Mouse (Mus musculus): ENCODE measurements at regions not wholly inside any gene's neighbourhood (a gene's known extent, or its start where the extent isn't known, plus 50 kb on each side); places are given as distances from the start of the nearest gene placed in this dataset.
"Not testable (repeated sequence)": the region's sequence is repeated elsewhere in the genome, so short reads cannot be mapped to it uniquely, and the experiment has no call there.

GRCm38 (mm10) chr10:108111398-108111797 is 50.6 kb upstream of the Ppp1r12a start:
- no peak overlapping the region for H3K4me2 ChIP-seq (ENCODE audit: low read depth)
- H3K36me3 ChIP-seq (ENCODE audit: control insufficient read depth, insufficient read depth, low read length) = no peaks in the 10 kb centered on the region
- H3K27me3 ChIP-seq (ENCODE audit: control insufficient read depth, insufficient read depth, low read length) = no peaks in the 10 kb centered on the region
- no peak for ATAC-seq (ENCODE audit: insufficient read depth, low FRiP score, low TSS enrichment)
- H3K4me3 ChIP-seq (ENCODE audit: low read depth, low read length) = no peak overlapping the region
- no peak overlapping the region for H3K27ac ChIP-seq (ENCODE audit: low read depth, low read length)
- no peak overlapping the region for H3K9ac ChIP-seq (ENCODE audit: low read length)
- WGBS = 86% methylated on average over 4 of the region's 4 CpGs
- no peaks in the 10 kb centered on the region for H3K4me1 ChIP-seq (ENCODE audit: control insufficient read depth, insufficient read depth, low read length)
- no peaks in the 10 kb centered on the region for H3K9me3 ChIP-seq (ENCODE audit: control insufficient read depth, low read length)
- no peak for DNase-seq (ENCODE audit: low spot score)

GRCm38 (mm10) chr10:108110891-108111290 is 51.1 kb upstream of the Ppp1r12a start:
- WGBS = 75% methylated on average over 7 of the region's 7 CpGs
- no peak overlapping the region for H3K27ac ChIP-seq (ENCODE audit: low read depth, low read length)
- ATAC-seq (ENCODE audit: insufficient read depth, low FRiP score, low TSS enrichment) = no peak
- DNase-seq (ENCODE audit: low spot score) = no peak
- no peaks in the 10 kb centered on the region for H3K4me1 ChIP-seq (ENCODE audit: control insufficient read depth, insufficient read depth, low read length)
- H3K36me3 ChIP-seq (ENCODE audit: control insufficient read depth, insufficient read depth, low read length) = no peaks in the 10 kb centered on the region
- no peaks in the 10 kb centered on the region for H3K9me3 ChIP-seq (ENCODE audit: control insufficient read depth, low read length)
- H3K9ac ChIP-seq (ENCODE audit: low read length) = no peak overlapping the region
- H3K4me3 ChIP-seq (ENCODE audit: low read depth, low read length) = no peak overlapping the region
- no peak overlapping the region for H3K4me2 ChIP-seq (ENCODE audit: low read depth)
- no peaks in the 10 kb centered on the region for H3K27me3 ChIP-seq (ENCODE audit: control insufficient read depth, insufficient read depth, low read length)

- no peak overlapping the region for H3K4me2 ChIP-seq (ENCODE audit: low read depth)
- H3K4me3 ChIP-seq (ENCODE audit: low read depth, low read length) = no peak overlapping the region
- DNase-seq (ENCODE audit: low spot score) (no peak), ATAC-seq (ENCODE audit: insufficient read depth, low FRiP score, low TSS enrichment) (no peak)
- H3K9ac ChIP-seq (ENCODE audit: low read length) = no peak overlapping the region
- no peaks in the 10 kb centered on the region for H3K27me3 ChIP-seq (ENCODE audit: control insufficient read depth, insufficient read depth, low read length)
- no peaks in the 10 kb centered on the region for H3K4me1 ChIP-seq (ENCODE audit: control insufficient read depth, insufficient read depth, low read length)
- no peaks in the 10 kb centered on the region for H3K9me3 ChIP-seq (ENCODE audit: control insufficient read depth, low read length)
- no peaks in the 10 kb centered on the region for H3K36me3 ChIP-seq (ENCODE audit: control insufficient read depth, insufficient read depth, low read length)
- no peak overlapping the region for H3K27ac ChIP-seq (ENCODE audit: low read depth, low read length)
Measured at GRCm38 (mm10) chr10:108110197-108110596, 51.8 kb upstream of the Ppp1r12a start.

DNA sequence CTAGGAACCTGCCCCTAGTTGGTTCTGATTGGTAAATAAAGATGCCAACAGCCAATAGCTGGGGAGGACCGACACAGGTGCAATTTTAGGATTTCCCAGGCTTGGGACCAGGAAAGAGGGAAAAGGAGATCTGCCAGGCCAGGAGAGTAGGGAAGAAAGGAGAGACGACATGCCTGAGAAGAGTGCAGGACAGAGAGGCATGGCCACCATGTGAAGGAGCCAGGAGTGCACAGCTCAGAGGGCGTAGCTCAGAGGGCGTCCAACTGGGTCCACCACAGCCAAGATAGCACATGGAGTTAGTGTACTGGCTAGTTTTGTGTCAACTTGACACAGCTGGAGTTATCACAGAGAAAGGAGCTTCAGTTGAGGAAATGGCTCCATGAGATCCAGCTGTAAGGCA is 53.5 kb upstream of the Ppp1r12a start:
- 81% methylated on average over 4 of the region's 4 CpGs for whole genome bisulfite sequencing
- not testable (repeated sequence) for H3K27me3 ChIP-seq (ENCODE audit: control insufficient read depth, insufficient read depth, low read length); H3K4me2 ChIP-seq (ENCODE audit: low read depth); H3K9ac ChIP-seq (ENCODE audit: low read length); H3K27ac ChIP-seq (ENCODE audit: low read depth, low read length); H3K4me1 ChIP-seq (ENCODE audit: control insufficient read depth, insufficient read depth, low read length); H3K36me3 ChIP-seq (ENCODE audit: control insufficient read depth, insufficient read depth, low read length); H3K9me3 ChIP-seq (ENCODE audit: control insufficient read depth, low read length); H3K4me3 ChIP-seq (ENCODE audit: low read depth, low read length); ATAC-seq (ENCODE audit: insufficient read depth, low FRiP score, low TSS enrichment); DNase-seq (ENCODE audit: low spot score)

DNA sequence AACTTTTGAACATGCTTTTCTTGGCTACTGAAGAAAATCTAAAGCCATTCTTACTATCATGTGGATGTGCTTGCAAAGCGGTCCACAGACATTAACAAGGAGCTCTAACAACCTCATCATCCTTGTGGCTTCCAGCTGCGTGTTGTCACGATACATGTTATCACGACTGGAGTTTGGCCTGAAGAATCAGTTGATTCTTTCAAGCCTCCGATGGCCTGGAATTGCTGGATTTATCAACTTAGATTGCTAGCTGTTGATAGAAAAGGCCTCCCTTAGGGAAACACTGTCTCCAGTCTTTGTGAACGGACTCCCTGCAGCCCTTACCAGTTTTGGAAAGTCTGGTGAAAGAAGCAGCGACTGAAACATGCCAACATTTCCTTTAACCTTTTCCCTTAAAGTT is 60.5 kb upstream of the Ppp1r12a start:
- no peak for ATAC-seq (ENCODE audit: insufficient read depth, low FRiP score, low TSS enrichment)
- no peaks in the 10 kb centered on the region for H3K4me1 ChIP-seq (ENCODE audit: control insufficient read depth, insufficient read depth, low read length)
- H3K36me3 ChIP-seq (ENCODE audit: control insufficient read depth, insufficient read depth, low read length) = no peaks in the 10 kb centered on the region
- WGBS = 89% methylated on average over 7 of the region's 7 CpGs
- H3K9me3 ChIP-seq (ENCODE audit: control insufficient read depth, low read length) = no peaks in the 10 kb centered on the region
- DNase-seq (ENCODE audit: low spot score) = no peak
- no peak overlapping the region for H3K4me2 ChIP-seq (ENCODE audit: low read depth)
- H3K27me3 ChIP-seq (ENCODE audit: control insufficient read depth, insufficient read depth, low read length) = no peaks in the 10 kb centered on the region
- H3K27ac ChIP-seq (ENCODE audit: low read depth, low read length) = no peak overlapping the region
- no peak overlapping the region for H3K4me3 ChIP-seq (ENCODE audit: low read depth, low read length)
- H3K9ac ChIP-seq (ENCODE audit: low read length) = no peak overlapping the region

GRCm38 (mm10) chr10:108093043-108093442 is 69.0 kb upstream of the Ppp1r12a start:
- Histone ChIP-seq H3K27ac (ENCODE audit: low read depth, low read length) (no peak overlapping the region), H3K4me3 (ENCODE audit: low read depth, low read length) (no peak overlapping the region), H3K36me3 (ENCODE audit: control insufficient read depth, insufficient read depth, low read length) (no peaks in the 10 kb centered on the region), H3K4me2 (ENCODE audit: low read depth) (no peak overlapping the region), H3K27me3 (ENCODE audit: control insufficient read depth, insufficient read depth, low read length) (no peaks in the 10 kb centered on the region), H3K9ac (ENCODE audit: low read length) (no peak overlapping the region), H3K4me1 (ENCODE audit: control insufficient read depth, insufficient read depth, low read length) (no peaks in the 10 kb centered on the region), H3K9me3 (ENCODE audit: control insufficient read depth, low read length) (no peaks in the 10 kb centered on the region)
- DNase-seq (ENCODE audit: low spot score) = no peak
- WGBS = 81% methylated on average over 2 of the region's 2 CpGs
- ATAC-seq (ENCODE audit: insufficient read depth, low FRiP score, low TSS enrichment) = no peak

DNA sequence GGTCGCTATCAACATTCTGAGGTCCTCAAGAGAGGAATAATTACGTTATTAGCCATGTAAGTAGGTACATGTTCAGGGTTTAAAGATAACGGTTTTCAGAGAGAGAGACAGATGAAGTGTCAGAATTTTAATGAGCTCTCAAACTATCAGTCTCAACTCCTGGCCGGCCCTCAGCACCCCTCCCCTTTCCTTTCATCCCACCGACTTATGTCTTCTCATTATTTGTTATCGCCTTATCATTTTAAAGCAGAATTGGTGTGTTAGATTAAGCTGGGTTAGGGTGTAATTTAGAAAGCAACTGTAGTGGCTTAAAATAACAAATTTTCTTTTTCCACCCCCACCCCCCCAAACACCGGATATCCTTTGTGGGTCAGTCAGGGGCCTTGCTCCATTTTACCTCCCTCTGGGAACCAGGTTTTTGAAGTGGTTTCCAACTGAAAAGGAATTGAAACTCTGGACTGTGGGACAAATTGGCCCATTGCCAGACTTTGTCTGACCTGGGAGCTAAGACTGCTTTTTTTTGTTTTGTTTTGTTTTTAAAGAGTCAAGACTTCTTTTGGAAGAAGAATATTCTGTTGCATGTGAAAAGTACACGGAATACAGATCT is 72.5 kb upstream of the Ppp1r12a start:
- Histone ChIP-seq H3K4me3 (ENCODE audit: low read depth, low read length) (no peak overlapping the region), H3K36me3 (ENCODE audit: control insufficient read depth, insufficient read depth, low read length) (no peaks in the 10 kb centered on the region), H3K4me2 (ENCODE audit: low read depth) (no peak overlapping the region), H3K9ac (ENCODE audit: low read length) (no peak overlapping the region), H3K27ac (ENCODE audit: low read depth, low read length) (no peak overlapping the region), H3K9me3 (ENCODE audit: control insufficient read depth, low read length) (no peaks in the 10 kb centered on the region), H3K4me1 (ENCODE audit: control insufficient read depth, insufficient read depth, low read length) (no peaks in the 10 kb centered on the region), H3K27me3 (ENCODE audit: control insufficient read depth, insufficient read depth, low read length) (no peaks in the 10 kb centered on the region)
- ATAC-seq (ENCODE audit: insufficient read depth, low FRiP score, low TSS enrichment) = no peak
- WGBS = 71% methylated on average over 8 of the region's 8 CpGs
- DNase-seq (ENCODE audit: low spot score) = no peak

- 68% methylated on average over 8 of the region's 8 CpGs for WGBS
- H3K27ac ChIP-seq (ENCODE audit: low read depth, low read length) = no peak overlapping the region
Measured at GRCm38 (mm10) chr10:108088883-108089282, 73.1 kb upstream of the Ppp1r12a start.

DNA sequence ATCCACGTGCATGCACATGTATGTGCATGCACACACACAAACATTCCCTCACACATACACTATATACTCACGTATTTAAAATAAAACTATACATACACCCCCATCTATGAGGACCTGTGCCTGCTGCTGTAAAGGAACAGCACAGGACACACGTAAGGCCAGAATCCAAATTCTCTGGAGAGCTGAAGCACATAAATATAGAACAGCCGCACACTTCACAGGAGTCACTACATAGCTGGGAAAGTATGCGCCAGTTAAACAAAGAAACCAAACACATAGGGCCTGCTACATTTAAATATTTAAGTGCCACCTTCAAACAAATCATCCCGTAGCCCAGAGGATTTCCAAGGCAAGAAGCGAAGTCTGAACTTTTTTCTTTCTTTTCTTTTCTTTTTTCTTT is 73.8 kb upstream of the Ppp1r12a start:
- Histone ChIP-seq H3K27me3 (ENCODE audit: control insufficient read depth, insufficient read depth, low read length) (no peaks in the 10 kb centered on the region), H3K36me3 (ENCODE audit: control insufficient read depth, insufficient read depth, low read length) (no peaks in the 10 kb centered on the region), H3K9me3 (ENCODE audit: control insufficient read depth, low read length) (no peaks in the 10 kb centered on the region), H3K4me2 (ENCODE audit: low read depth) (no peak overlapping the region), H3K4me3 (ENCODE audit: low read depth, low read length) (no peak overlapping the region), H3K4me1 (ENCODE audit: control insufficient read depth, insufficient read depth, low read length) (no peaks in the 10 kb centered on the region), H3K9ac (ENCODE audit: low read length) (no peak overlapping the region), H3K27ac (ENCODE audit: low read depth, low read length) (no peak overlapping the region)
- DNase-seq (ENCODE audit: low spot score) (no peak), ATAC-seq (ENCODE audit: insufficient read depth, low FRiP score, low TSS enrichment) (no peak)
- WGBS = 83% methylated on average over 7 of the region's 7 CpGs

More at GRCm38 (mm10) chr10:108088883-108089282, 73.1 kb upstream of the Ppp1r12a start:
- H3K9me3 ChIP-seq (ENCODE audit: control insufficient read depth, low read length) = no peaks in the 10 kb centered on the region
- no peak overlapping the region for H3K4me3 ChIP-seq (ENCODE audit: low read depth, low read length)
- ATAC-seq (ENCODE audit: insufficient read depth, low FRiP score, low TSS enrichment) = no peak
- H3K4me1 ChIP-seq (ENCODE audit: control insufficient read depth, insufficient read depth, low read length) = no peaks in the 10 kb centered on the region
- DNase-seq (ENCODE audit: low spot score) = no peak
- H3K4me2 ChIP-seq (ENCODE audit: low read depth) = no peak overlapping the region
- no peaks in the 10 kb centered on the region for H3K36me3 ChIP-seq (ENCODE audit: control insufficient read depth, insufficient read depth, low read length)
- H3K27me3 ChIP-seq (ENCODE audit: control insufficient read depth, insufficient read depth, low read length) = no peaks in the 10 kb centered on the region
- H3K9ac ChIP-seq (ENCODE audit: low read length) = no peak overlapping the region
